In genomic region chr5:119781375-119781774, GRCm38 (mm10) we compare ENCODE assay signal across 21 mouse cellular contexts. TPM values are rescaled to one million over a fixed set of nuclear protein-coding genes. Genes with fewer than 3 reads are reported as not detected.
"Had no signal": no experiment of that assay in that cellular context is flagged by ENCODE, and none has a peak within 500 bp of the region (broad histone marks: within the 10 kb centered on the region; RNA-seq: fewer than 3 reads in every experiment).

No protein-coding gene starts in this region.

- H3K4me2 ChIP-seq: intestine, embryonic 15.5 days; kidney, embryonic 15.5 days; limb, embryonic 13.5 days; liver, embryonic 12.5 days; midbrain, embryonic 11.5 days; midbrain, embryonic 15.5 days; neural tube, embryonic 13.5 days; stomach, embryonic 15.5 days had no signal

- H3K9ac ChIP-seq: intestine, embryonic 15.5 days; kidney, embryonic 15.5 days; limb, embryonic 13.5 days; liver, embryonic 12.5 days; midbrain, embryonic 15.5 days; neural tube, embryonic 13.5 days; stomach, embryonic 15.5 days had no signal

- ATAC-seq: intestine, embryonic 15.5 days; liver, embryonic 12.5 days; midbrain, embryonic 15.5 days had no signal

- H3K4me1 ChIP-seq: intestine, embryonic 15.5 days; kidney, embryonic 15.5 days; liver, embryonic 12.5 days; midbrain, embryonic 15.5 days; stomach, embryonic 15.5 days had no signal

- H3K36me3 ChIP-seq: intestine, embryonic 15.5 days; kidney, embryonic 15.5 days; limb, embryonic 13.5 days; liver, embryonic 12.5 days; midbrain, embryonic 15.5 days; neural tube, embryonic 13.5 days; stomach, embryonic 15.5 days had no signal

- H3K27ac ChIP-seq: intestine, embryonic 15.5 days; kidney, embryonic 15.5 days; limb, embryonic 13.5 days; liver, embryonic 12.5 days; midbrain, embryonic 15.5 days; neural tube, embryonic 13.5 days; stomach, embryonic 15.5 days had no signal

- H3K9me3 ChIP-seq: intestine, embryonic 15.5 days; limb, embryonic 13.5 days; midbrain, embryonic 15.5 days; stomach, embryonic 15.5 days had no signal

- H3K4me3 ChIP-seq: intestine, embryonic 15.5 days; kidney, embryonic 15.5 days; limb, embryonic 13.5 days; liver, embryonic 12.5 days; midbrain, embryonic 15.5 days; neural tube, embryonic 13.5 days; stomach, embryonic 15.5 days had no signal

- DNase-seq: kidney, adult 18-20 months; kidney, postnatal 25 days; left cerebral cortex, postnatal 4 days; retina, postnatal 1 day; right cerebral cortex, postnatal 4 days; thymus, adult 2 months; thymus, postnatal 25 days had no signal

RNA-seq across cellular contexts. Expression of gene Tbx5, which starts 51.1 kb away (rescaled TPM):
- total RNA-seq: layer of hippocampus, postnatal 14 days; left cerebral cortex, adult 18-20 months; left cerebral cortex, postnatal 10 days; left cerebral cortex, postnatal 4 days; megakaryocyte progenitor cell, adult 5-6 weeks had no signal
- polyA plus RNA-seq: liver, embryonic 16.5 days; midbrain, embryonic 11.5 days; spleen, adult 2 months had no signal
